In genomic region chr14:27373498-27373897, GRCm38 (mm10) we compare ENCODE assay signal across 35 mouse cellular contexts.
"Had no signal": no experiment of that assay in that cellular context is flagged by ENCODE, and none has a peak within 500 bp of the region (broad histone marks: within the 10 kb centered on the region; RNA-seq: fewer than 3 reads in every experiment).

No protein-coding gene starts in this region.

- H3K9ac ChIP-seq: heart, embryonic 13.5 days; heart, embryonic 15.5 days; hindbrain, embryonic 12.5 days; hindbrain, embryonic 13.5 days; hindbrain, embryonic 14.5 days; hindbrain, embryonic 15.5 days; intestine, embryonic 15.5 days; kidney, embryonic 15.5 days had no signal

- ATAC-seq: hindbrain, embryonic 16.5 days; hindbrain, postnatal 0 days; inflammation-experienced regulatory T-cells, adult 6 months; intestine, embryonic 15.5 days; intestine, embryonic 16.5 days; intestine, postnatal 0 days had no signal

- H3K4me1 ChIP-seq: hindbrain, embryonic 13.5 days; hindbrain, embryonic 15.5 days; intestine, embryonic 15.5 days had no signal

- H3K27me3 ChIP-seq: heart, embryonic 13.5 days; heart, embryonic 15.5 days; hindbrain, embryonic 12.5 days; hindbrain, embryonic 13.5 days; hindbrain, embryonic 15.5 days; intestine, embryonic 15.5 days; kidney, embryonic 15.5 days had no signal

- H3K9me3 ChIP-seq: heart, embryonic 10.5 days; heart, embryonic 13.5 days; heart, embryonic 15.5 days; hindbrain, embryonic 10.5 days; hindbrain, embryonic 12.5 days; hindbrain, embryonic 13.5 days; hindbrain, embryonic 15.5 days; intestine, embryonic 15.5 days; kidney, embryonic 15.5 days had no signal

- DNase-seq: heart, postnatal 10 days; heart, postnatal 14 days; heart, postnatal 36 days; heart, postnatal 4 days; kidney, adult 11 months; kidney, adult 18-20 months; kidney, adult 2 months; kidney, adult 8-10 months; kidney, adult 9 months; kidney, postnatal 10 days; kidney, postnatal 14 days; kidney, postnatal 25 days; kidney, postnatal 36 days; kidney, postnatal 4 days; layer of hippocampus, adult 9-11 months; layer of hippocampus, postnatal 36 days had no signal

- H3K36me3 ChIP-seq: heart, embryonic 10.5 days; heart, embryonic 13.5 days; heart, embryonic 15.5 days; hindbrain, embryonic 10.5 days; hindbrain, embryonic 12.5 days; hindbrain, embryonic 13.5 days; hindbrain, embryonic 15.5 days; intestine, embryonic 15.5 days; kidney, embryonic 15.5 days had no signal

- H3K4me2 ChIP-seq: heart, embryonic 11.5 days; heart, embryonic 13.5 days; heart, embryonic 15.5 days; hindbrain, embryonic 12.5 days; hindbrain, embryonic 13.5 days; hindbrain, embryonic 14.5 days; hindbrain, embryonic 15.5 days; intestine, embryonic 15.5 days; kidney, embryonic 15.5 days had no signal

- H3K27ac ChIP-seq: heart, embryonic 10.5 days; heart, embryonic 13.5 days; heart, embryonic 15.5 days; hindbrain, embryonic 10.5 days; hindbrain, embryonic 12.5 days; hindbrain, embryonic 13.5 days; hindbrain, embryonic 14.5 days; hindbrain, embryonic 15.5 days; hindbrain, postnatal 0 days; intestine, embryonic 15.5 days; kidney, embryonic 15.5 days; kidney, postnatal 0 days; left cerebral cortex, adult 2 months had no signal

- H3K4me3 ChIP-seq: heart, embryonic 10.5 days; heart, embryonic 13.5 days; heart, embryonic 15.5 days; hindbrain, embryonic 10.5 days; hindbrain, embryonic 12.5 days; hindbrain, embryonic 13.5 days; hindbrain, embryonic 15.5 days; intestine, embryonic 15.5 days; kidney, embryonic 15.5 days; layer of hippocampus, adult 2 months; left cerebral cortex, adult 2 months had no signal
